Mouse (Mus musculus) adrenal gland, postnatal 14 days (tissue): ENCODE measurements at regions not wholly inside any gene's neighbourhood (a gene's known extent, or its start where the extent isn't known, plus 50 kb on each side); places are given as distances from the start of the nearest gene placed in this dataset.
A peak's percentile ranks its signal among the peaks of the same experiment; 100 is the strongest.

ENCODE experiments used
- DNase-seq: peaks from one replicate; pipeline ENCODE4 v3.0.0; 2021; ENCODE audit warnings: mixed read lengths

GRCm38 (mm10) chr1:144452141-144452540 is 115.3 kb downstream of the Rgs21 start:
- DNase-seq = no peak

- no peak for DNase-seq
These were observed 115.7 kb downstream of the Rgs21 start for GRCm38 (mm10) chr1:144451731-144452130.

- no peak for DNase-seq
These were observed 130.8 kb downstream of the Rgs21 start for GRCm38 (mm10) chr1:144436617-144437016.

DNA sequence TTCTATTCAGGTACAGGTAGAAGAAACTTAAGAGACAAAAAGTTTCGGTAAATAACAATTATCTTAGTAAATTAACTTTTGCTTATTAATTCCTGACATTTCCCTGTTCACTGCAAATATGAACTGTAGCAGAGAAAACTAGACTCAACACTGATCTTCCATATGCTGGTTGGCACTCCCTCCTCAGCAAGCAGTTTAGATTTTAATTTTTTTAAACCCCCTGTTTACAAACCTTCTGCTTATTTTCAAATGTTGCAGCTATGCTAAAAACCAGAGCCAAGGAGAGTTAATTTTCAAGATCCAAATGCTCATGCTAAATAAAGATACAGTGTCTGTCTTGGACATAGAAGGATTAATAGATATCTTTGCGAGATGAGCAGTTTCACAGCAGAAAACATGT is 134.7 kb downstream of the Rgs21 start:
- DNase-seq = no peak

DNA sequence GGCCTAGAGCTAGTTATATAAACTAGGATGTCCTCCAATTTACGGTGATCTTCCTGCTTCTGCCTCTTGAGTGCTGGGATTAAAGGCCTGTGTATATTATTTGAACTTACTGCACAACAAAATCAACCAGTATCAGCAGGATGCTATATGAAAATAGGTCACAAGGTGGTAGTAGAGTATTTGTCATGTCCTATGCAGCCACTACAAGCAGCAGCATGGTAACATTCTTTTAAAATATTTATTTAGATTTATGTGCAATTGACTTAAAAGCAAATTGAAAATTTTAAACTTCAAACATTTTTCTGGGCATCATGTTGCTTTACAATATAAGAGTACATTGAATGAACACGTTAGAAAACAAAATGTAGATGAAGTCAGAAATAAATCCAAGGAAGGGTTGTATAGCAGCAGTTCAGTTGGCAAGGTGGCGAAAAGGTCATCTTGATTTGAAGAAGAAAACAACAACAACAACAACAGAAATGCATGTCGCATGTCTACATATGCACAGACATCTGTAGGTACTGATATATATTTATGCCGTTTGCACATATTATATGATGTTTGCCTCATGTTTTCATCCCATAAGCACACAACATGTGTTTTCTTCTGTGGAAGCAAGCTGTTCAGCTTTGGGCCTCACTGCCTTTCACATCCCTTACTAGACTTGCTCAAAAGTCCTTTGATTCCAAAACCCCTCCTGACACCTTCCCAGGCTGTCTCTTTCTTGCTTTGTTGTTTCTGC is 135.8 kb downstream of the Rgs21 start:
- no peak for DNase-seq

- DNase-seq = no peak
These were observed 146.1 kb downstream of the Rgs21 start for GRCm38 (mm10) chr1:144421374-144421773.

- DNase-seq = peak; percentile 83
These were observed 157.6 kb upstream of the Rgs1 start for GRCm38 (mm10) chr1:144406387-144407383.

DNA sequence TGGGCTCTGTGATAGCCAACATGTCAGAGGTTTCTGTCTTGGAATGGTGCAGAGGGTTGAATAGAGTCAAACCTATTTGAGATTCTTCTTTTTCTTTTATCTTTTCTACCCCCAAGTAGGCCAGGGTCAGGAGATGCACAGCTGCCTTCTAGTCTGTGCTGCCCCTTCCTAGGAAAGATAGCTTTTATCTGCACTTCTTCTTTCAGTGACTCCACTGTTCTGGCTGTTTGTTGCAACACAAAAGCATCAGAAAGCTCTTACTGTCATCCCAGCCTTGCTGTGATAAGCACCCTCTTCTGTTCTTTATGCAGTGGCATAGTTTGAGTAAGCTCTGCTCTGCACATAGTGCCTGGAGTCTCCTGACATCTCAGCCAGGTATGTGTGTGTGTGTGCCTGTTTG is 156.7 kb upstream of the Rgs1 start:
- no peak for DNase-seq

- DNase-seq = no peak
These were observed 156.0 kb upstream of the Rgs1 start for GRCm38 (mm10) chr1:144405031-144405430.

GRCm38 (mm10) chr1:144379991-144380594 is 131.1 kb upstream of the Rgs1 start:
- DNase-seq = no peak

GRCm38 (mm10) chr1:144374121-144374520 is 125.1 kb upstream of the Rgs1 start:
- no peak for DNase-seq

GRCm38 (mm10) chr1:144367492-144367891 is 118.5 kb upstream of the Rgs1 start:
- DNase-seq = no peak

DNA sequence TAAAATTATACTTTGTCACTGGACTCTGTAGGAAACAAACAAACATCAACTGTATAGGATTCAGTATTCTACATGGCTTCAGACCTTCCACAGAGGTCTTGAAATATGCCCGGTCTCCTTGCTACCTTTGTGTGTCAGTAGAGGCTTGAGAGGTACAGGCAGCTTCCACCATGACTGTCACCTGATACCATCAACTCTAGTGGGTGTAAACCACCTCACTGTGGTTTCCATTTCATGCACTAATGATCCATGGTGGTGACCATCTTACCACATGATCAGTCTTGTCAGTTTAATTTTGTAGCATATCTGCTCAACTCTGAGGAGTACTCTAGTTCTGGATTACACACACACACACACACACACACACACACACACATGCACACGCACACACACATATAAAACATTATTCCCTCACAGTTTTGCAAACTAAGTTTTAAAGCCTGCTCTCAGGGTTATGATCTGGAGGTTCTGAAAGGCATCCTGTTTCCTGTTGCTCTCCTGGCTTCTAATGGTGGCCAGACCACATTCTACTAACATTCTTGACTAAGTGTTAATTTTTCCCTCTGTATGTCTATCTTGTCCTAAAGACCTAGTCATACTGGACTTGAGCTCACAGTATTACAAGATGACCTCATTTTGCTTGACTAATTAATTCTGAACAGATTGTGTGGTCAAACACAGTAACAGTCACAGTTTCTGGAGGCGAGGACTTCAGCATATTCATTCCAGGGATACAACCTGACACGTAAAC is 106.7 kb upstream of the Rgs1 start:
- no peak for DNase-seq

DNA sequence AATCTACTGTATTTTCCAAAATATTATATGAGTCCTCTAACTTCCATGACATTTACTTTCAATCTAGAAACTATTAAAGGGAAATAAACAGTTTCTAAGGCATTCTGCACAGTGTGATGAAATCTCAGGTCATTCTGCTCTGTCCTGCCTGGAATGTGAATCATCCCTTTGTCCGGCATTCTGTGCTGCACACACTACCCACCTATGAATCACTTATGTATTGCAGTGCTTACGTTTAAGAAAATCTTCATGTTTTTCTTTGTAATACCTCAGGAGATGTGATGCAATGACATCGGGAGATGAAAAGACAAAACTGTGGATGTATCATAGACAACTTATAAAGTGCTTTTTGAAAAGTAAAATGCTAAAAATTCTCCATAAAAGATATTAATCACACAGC is 106.0 kb upstream of the Rgs1 start:
- DNase-seq = no peak

GRCm38 (mm10) chr1:144353320-144353719 is 104.3 kb upstream of the Rgs1 start:
- DNase-seq = no peak

GRCm38 (mm10) chr1:144343820-144344219 is 94.8 kb upstream of the Rgs1 start:
- DNase-seq = no peak

DNA sequence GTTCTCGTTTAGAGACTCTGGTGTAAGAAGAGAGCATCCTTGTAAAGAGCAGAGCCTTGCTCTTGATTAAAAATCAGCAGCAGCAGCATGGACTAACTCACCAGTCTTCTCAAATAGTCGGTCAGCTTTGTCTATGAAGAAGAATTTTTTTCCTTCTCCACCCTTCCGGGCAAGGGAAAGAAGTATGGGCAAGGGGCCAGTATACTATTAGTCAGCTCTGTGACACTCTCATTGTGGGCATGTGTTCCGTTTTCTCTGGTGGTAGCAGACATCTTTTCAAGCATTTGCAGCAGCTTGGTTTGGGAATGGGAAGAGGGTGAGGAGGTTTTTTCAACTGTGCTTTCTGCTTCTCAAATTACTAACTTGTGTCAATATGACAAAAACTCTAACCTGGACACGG is 94.3 kb upstream of the Rgs1 start:
- DNase-seq = peak; percentile 9

- no peak for DNase-seq
These were observed 88.5 kb upstream of the Rgs1 start for GRCm38 (mm10) chr1:144337572-144337971.

DNA sequence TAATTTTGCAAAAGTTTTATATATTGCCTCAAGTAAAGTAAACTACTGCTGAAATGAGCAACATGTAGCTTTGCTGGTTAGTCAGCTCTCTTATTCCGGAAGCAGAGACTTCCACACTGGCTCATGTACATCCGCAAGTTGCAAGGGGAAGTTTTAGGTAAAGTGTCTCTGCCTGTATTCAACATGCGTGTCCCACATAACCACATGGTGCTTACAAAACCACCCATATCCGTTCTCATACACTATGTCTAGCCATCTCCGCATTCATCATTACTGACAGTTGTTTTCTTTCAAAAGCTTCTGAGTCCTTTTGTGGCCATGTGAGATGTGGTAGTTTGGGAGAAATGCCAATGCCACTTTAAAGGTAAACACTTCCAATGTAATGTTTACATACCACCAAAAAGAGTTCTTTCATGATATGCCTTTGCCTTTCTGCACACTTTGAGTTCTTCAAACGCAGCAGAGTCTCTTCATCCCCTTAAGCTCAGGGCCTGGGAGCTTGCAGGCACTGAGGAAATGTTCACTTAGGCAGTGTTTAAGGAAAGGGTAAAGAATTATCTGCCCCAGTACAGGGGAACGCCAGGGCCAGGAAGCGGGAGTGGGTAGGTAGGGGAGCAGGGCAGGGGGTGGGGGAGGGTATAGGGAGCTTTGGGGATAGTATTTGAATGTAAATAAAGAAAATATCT is 81.5 kb upstream of the Rgs1 start:
- DNase-seq = no peak

DNA sequence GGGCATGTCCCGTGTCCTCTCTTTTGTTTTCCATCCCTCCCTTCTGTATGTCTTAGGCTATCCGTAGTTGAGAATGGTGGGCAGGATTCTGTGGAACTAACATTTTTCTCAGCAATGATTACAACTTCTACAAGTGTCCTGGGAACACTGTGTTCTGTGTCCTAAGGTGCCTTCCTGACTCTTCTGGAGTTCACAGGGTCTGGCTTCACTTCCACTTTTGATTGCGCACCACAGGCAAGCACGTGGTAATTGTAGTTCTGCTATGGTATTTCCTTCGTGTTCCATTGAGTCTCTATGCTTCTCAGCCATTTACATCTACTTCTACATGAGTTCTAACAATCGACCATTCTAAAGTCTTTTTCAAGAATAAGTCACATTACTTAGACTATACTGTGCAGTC is 70.4 kb upstream of the Rgs1 start:
- DNase-seq = no peak

DNA sequence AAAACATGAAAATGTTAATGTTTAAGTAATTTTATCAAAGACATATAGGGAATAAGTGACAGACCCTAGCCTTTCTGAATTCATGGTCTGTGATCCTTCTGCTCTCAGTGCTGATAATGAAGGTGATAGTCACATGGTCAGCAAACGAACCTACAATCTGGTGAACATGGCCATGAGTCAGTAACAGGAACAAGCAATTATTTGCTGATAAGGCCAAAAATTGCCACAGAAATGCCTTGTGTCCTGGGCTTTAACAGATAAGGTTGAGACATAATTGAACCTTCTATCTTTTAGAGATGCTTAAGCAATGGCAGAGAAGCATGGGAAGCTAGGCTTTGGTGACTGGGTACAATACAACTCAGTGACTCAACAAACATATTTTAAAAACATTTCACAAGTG is 69.2 kb upstream of the Rgs1 start:
- DNase-seq = no peak

- no peak for DNase-seq
These were observed 68.5 kb upstream of the Rgs1 start for GRCm38 (mm10) chr1:144317560-144317959.
